Mouse (Mus musculus): ENCODE measurements around the gene Gm19935. TPM values are rescaled to one million over a fixed set of nuclear protein-coding genes. Genes with fewer than 3 reads are reported as not detected.
A peak's percentile ranks its signal among the peaks of the same experiment; 100 is the strongest.

The Gm19935 gene
- not detected for total RNA-seq (2021)
- long read RNA-seq, experiment 1: 0 reads
- long read RNA-seq, experiment 2: 0 reads

DNA sequence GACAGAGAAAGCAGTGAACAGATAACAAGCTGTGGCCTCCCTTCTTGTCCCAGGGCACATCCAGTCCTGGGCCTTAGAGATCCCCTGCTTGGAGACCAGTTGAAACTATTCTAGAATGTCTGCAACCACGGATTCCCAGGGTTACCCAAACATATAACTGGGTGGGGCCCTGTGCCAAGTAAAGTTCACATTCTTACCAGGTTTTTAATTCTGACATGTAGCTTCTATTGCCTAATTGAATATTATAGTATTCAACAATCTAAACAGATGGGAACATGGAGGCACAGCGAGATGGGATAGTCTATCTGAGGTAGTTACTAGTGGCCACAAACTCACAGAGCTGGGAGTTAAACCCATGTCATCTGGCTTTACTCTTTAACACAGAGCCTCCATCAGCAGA is at the start of gene Gm19935:
Gm19935 (minus strand) TSS at position 101 of the 400 bp plus-strand sequence.
- no peak for DNase-seq

DNA sequence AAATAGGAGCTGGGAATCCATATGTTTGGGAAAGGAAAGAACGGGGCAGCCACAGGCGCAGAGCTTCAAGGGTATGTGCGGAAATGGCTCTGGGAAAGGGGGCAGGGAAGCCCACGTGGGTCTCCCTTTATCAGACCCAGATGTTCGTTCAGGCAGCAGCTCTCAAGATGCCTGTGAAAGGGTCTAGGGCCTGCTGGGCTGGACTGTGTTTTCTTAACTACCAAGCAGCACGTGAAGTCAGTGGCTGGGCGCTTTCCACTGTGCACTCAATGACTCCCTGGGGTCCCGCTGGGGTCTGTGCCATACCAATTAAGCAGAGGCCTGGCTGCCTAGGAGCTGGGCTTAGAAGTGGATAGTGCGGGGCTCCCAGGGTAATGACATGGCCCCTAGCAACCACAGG is 44.8 kb upstream of the Gm19935 start:
- DNase-seq: peak; percentile 88

More for the DNA sequence above, at the start of gene Gm19935:
- intact Hi-C loops (cut with DNase I; ENCODE audit: low total_unique reads): no loop called here

DNA sequence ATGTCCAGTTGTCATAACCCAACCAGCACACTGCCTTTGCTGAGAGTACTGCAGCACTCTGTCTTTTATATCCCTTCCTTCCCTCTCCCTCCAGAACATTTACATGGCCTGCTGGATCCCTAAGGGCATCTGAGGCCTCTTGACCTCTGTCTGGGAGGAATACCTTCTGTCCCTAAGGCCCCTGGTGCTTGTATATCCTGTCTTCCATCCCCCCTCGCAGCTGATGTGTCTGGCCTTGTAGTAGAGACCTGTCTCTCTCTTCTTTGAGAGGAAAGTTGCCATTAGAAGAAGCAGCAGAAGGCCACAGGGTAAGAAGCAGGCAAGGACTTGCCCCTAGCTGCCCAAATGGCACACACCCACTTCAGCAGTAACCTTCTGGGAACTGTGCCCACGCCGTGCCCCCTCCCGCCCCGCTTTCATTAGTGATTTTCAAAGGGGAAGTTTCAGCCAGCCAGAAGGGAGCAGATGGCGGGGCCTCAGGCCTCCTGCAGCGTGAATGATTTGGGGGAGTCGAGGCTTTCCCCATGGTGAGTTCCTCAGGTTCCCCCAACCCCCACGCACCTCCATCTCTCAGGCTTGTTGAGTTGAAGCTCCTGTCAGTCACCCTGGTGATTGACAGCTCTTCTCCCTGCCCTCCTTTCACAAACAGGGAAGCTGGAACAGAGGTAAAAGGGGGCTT is 44.2 kb upstream of the Gm19935 start:
- intact Hi-C loops (cut with DNase I; ENCODE audit: low total_unique reads): no loop called here
- DNase-seq: peak; percentile 41

More for the DNA sequence above, 44.8 kb upstream of the Gm19935 start:
- intact Hi-C loops (cut with DNase I; ENCODE audit: low total_unique reads): no loop called here

DNA sequence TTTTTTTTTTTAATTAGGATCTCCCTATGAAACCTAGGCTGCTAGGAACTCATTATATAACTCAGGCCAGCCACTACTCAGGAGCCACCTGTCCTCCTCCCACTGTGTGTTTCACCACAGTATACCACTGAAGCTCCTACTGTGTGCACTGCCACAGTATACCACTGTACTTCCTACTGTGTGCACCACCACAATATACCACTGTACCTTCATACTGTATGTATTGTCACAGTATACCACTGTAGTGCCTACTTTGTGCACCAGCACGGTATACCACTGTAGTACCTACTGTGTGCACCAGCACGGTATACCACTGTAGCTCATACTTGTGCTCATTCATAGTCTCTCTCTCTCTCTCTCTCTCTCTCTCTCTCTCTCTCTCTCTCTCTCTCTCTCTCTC is 40.9 kb upstream of the Gm19935 start:
- DNase-seq: no peak

DNA sequence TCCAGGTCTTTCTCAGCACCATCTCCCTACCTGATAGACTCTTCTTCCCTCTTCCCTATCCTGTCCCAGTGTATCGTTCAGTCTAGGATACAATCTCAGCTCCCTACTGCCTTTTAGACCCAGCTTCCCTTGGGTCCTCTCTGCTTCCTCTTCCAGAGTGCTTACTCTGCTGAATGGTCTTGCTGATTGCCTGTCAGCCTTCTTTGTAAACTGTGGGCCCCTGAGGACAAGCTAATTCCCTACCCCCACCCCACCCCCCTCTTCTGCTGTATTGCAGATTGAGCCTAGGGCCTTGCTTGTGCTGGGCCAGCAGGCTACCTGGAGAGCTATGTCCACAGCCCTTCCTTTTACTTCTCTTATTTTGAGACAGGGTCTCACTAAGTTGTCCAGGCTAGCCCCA is 39.8 kb upstream of the Gm19935 start:
- intact Hi-C loops (cut with DNase I; ENCODE audit: low total_unique reads): no loop called here
- no peak for DNase-seq

More for the DNA sequence above, 40.9 kb upstream of the Gm19935 start:
- intact Hi-C loops (cut with DNase I; ENCODE audit: low total_unique reads): no loop called here

DNA sequence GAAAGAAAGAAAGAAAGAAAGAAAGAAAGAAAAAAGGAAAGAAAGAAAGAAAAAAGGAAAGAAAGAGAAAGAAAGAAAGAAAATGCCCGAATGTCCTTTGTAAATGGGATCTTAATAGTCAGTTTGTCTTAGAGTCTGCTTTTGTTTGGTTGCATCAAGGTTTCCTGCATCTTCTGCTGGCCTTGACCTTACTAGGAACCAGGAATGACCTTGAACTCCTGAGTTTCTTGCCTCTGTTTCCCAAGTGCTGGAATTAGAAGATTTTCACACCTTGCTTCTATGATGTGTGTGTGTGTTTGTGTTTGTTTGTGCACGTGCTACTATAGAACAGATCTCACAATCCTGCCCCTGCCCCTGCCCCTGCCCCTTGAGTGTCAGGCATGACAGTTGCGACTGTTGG is 39.0 kb upstream of the Gm19935 start:
- no peak for DNase-seq
- intact Hi-C loops (cut with DNase I; ENCODE audit: low total_unique reads): no loop called here

DNA sequence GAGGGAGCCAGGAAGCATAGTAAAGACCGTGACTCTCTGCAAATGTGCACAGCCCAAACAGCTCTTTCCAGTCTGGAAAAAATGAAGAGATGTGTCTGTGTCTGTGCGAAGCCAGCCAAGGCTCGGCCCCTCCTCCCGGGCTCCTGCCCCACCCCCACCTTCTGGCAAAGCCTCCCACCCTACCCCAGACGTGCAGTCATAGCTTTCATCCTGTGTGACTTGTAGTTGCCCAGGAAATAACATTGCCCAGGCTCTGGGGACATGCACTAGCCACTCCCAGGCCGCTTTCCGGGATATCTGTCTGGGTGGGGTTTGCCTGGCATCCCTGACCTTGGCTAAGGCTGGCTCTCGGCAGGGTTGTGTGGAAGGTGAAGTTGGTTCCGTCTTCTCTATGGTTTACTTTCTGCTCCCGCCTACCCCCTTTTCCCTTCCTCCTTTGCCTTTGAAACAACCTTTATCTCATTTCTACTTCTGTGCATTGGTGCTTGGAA is 37.5 kb upstream of the Gm19935 start:
- DNase-seq: no peak
- intact Hi-C loops (cut with DNase I; ENCODE audit: low total_unique reads): no loop called here

DNA sequence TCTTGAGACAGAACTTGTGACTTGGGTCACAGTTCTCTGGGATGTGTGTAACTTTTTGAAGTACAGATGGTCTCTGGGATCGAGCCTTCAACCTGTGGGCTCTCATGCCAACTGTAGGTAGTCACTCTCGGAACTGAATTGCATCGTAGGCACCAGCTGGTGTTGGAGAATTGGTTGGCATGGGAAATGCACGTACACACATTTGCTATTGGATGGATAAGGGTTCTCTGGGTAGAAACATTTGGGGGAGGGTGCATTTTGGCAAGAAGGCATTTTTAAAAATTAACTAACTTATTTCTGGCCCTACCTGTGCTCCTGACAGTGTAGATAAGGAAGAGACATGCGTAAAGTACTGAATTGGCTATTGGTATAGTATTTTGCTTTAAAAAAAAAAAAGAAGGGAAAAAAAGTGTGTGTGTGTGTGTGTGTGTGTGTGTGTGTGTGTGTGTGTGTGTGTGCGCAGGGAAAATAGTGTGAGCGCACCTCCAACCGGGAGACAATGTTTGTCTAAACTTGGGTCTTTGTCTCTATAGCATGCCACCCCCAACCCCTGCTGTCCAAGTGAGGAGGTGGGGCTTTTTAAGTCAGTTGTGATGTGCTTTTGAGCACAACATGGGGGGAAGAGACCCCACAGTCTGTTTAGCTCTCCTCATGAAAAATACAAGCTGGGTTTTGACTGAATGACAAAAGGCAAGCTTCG is 36.9 kb upstream of the Gm19935 start:
- intact Hi-C loops (cut with DNase I; ENCODE audit: low total_unique reads): no loop called here
- DNase-seq: no peak

DNA sequence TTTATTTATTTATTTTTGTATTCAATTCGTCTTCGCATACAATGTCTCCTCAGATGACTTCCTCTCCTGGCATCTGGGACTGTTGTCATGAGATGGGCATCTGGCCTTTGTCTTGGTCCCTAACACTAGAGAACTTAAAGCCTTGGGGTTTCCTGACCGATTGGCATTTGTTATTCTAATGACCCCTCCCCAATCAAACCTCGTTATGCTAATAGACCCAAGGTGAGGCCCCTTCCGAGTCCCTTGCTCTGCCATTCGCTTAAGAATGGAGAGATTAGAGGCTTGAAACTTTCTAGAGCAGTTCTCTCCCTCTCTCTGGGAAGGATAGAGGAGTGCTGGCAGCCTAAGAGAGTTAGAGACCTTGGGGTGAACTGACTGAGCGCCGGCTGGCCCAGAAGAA is 34.4 kb upstream of the Gm19935 start:
- DNase-seq: no peak
- intact Hi-C loops (cut with DNase I; ENCODE audit: low total_unique reads): no loop called here

DNA sequence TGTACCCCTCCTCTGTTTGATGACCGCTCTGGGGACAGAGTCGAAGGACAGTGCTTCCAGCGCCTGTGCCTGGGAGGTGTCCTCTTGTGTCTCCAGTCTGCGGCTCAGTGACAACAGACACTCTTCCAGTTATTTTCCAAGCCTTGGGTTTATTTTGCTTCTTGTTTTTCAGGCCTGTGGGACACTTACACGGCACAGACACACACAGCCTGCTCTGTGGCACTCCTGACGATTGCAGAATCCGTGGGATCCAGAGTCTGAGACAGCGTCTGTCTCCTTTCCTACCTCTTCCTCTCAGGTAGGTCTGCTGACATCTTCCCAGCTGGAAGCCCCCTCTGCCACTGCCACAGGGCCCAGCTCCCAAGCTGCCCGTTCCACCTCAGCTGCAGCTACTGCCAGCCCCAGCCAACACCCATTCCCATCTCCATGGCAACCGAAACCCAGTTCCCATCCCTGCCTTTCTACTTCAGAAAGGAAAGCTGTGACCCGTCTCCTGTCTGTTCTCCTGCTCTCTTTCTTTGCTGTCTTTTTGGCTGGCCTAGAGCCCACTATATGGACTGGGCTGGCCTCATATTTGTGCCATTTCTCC is 32.4 kb upstream of the Gm19935 start:
- intact Hi-C loops (cut with DNase I; ENCODE audit: low total_unique reads): no loop called here
- no peak for DNase-seq

DNA sequence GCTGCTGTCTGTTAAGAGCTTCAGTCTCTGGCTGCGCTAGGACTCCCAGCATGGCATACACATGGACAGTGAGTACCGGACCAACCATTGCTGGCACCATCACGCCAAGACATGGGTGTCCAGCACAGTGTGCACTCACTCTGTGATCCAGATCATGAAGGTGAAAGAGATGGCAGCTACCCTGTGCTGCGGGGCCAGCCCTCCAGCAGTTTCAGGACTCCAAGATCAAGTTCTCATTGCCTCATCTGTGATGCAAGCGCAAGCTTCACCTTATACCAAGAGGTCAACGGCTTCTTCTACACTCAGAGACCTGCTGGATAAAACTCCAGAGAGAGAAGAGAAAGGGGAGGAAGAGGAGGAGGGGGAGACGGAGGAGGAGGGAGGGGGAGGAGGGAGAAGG is 30.8 kb upstream of the Gm19935 start:
- no peak for DNase-seq
- intact Hi-C loops (cut with DNase I; ENCODE audit: low total_unique reads): no loop called here

DNA sequence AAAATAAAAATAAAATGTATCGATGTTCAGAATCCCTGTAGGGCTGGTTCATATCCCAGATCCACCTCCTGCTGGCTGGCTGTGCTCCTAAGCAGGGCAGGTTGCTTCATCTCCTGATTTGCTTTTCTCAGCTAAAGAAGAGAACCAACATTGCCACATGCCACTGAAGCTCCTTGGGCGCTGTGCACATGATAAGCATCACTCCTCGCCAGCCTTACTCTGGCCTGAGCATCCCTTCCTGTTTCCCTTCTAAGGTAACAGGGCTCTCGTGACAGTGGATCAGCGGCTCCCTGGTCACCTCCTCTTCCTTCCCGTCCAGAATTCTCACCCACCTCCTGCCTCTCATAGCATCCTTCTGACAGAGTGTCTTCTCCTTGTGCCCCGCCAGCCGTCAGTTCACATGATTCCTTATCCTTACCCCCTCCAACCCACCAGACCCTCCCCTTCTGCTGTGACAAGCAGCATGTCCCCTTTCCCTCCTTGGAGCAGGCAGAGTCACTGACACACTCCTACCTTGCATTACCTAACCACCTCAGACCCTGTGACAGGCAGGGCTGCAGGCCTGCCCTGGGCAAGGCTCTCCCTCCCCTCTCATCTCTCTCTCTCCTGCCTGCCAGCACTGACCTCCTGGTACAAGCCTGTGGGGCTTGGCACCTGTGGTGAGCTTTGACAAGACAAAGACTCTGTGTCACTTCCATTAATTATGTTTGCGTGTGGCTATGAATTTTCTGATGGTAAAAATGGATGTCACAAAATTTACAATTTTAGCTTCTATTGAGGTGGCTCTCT is 27.2 kb upstream of the Gm19935 start:
- DNase-seq: no peak
- intact Hi-C loops (cut with DNase I; ENCODE audit: low total_unique reads): no loop called here

DNA sequence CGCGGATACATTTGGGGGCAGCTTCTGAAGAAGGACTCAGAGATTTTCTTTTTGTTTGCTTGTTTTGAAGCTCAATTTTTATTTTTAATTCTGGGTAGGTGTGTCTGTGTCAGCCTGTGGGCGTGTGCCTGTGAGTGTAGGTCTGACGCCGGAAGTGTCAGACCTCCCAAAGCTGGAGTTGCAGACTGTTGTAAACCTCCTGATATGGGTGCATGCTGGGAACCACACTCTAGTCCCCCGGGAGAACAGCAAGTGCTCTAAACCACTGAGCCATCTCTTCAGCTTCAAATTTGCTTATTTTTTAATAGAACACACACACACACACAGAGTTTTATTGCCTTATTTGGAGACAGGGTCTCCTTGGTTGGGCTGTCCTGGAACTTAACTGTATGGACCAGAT is 25.9 kb upstream of the Gm19935 start:
- no peak for DNase-seq
- intact Hi-C loops (cut with DNase I; ENCODE audit: low total_unique reads): no loop called here

DNA sequence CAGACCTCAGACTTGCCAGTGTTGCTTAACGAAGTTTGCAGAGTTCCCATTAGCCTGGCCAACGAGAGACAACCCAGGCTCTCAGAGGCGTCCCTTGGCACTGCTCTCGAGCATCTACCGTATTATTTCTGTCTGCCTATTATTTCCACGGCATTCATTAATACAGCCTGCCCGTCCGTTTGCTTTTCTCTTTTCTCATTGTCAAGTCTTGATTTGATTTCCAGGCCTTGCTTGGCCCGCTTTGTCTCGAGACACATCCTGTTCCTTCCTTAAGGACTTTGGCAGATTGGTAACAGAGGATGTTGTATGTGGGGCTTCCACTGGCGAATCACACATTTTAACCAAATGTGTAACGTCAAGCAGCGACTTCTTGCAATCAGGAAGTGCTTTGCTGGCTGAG is 24.1 kb upstream of the Gm19935 start:
- DNase-seq: peak; percentile 39
- intact Hi-C loops (cut with DNase I; ENCODE audit: low total_unique reads): no loop called here

DNA sequence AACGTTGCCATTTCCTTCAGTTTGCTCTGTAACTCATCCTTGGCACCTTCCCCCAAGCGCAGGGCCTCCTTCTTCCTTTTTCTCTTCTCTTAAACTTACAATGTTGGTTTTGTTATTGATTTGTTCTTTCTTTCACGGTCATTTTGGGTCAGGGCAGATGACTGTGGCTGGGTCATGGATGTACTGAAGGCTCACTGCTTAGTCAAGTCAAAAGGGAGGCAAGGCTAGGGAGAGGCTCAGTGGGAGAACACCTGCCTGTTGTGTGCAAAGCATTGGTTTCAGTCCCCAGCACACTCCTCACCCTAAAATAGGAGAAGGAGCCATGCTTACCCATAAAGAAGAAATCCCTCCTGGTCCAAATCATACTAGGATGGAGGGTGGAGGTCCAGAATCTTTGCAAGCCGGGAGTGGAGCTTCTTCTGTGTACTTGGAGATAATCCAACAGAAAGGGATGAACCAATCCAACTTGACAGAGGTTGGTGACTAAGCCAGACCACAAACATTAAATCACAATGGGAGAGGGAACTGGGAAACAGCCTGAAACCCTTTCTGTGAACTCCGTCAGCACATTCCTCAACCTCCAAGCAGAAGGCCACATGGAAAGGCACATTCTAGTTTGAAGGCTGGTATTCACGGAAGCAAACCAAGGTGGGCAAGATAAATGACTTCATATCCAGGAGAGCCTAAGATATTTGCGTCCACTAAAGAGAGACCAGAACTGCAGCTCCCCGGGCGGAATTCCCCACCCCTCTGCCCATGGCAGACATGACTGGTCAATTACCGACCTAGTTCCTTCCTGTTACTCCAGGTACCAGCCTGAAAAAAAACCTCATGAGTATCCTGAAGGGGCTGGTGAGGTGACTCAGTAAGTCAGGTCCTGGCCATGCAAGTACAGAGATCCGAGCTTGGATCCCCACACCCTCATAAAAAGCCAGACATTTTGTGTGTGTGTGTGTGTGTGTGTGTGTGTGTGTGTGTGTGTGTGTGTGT is 22.8 kb upstream of the Gm19935 start:
- intact Hi-C loops (cut with DNase I; ENCODE audit: low total_unique reads): no loop called here
- no peak for DNase-seq

DNA sequence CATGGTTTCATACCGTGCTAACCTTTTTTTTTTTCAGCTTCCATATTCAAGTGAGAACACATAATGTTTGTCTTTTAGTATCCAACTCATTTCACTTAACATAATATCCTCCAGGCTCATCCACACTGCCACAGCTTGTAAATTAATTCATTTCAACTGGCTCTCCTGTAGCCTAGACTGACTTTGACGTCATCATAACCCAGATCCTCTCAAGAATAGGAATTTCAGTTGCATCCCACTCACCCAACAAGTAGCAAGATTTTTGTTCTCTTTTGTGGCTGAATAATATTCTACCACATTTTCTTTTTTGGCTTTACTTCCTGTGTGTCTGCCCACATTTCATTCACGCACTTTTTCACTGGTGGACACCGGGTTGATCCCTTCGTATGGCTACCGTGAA is 20.2 kb upstream of the Gm19935 start:
- no peak for DNase-seq
- intact Hi-C loops (cut with DNase I; ENCODE audit: low total_unique reads): no loop called here

DNA sequence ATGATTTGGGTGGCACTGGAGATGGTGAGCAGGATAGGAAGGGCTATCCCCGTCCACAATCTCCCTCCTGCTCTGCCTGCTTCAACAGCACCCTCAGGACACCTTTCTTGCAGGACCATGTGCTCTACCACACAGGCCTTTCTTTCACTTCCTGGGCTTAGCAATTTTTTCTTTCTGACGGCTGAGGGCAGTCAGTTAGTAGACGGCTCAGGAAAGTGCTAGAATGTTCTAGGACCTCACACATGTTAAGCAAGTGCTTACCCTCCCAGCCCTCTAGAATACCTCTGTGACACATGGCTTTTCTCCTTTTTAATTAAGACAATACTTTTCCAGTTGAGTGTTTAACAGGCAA is 17.1 kb upstream of the Gm19935 start:
- intact Hi-C loops (cut with DNase I; ENCODE audit: low total_unique reads): loop anchor here (5.0 kb wide), 1 partner anchor 43 kb away; no protein-coding TSS in a partner anchor
- no peak for DNase-seq

DNA sequence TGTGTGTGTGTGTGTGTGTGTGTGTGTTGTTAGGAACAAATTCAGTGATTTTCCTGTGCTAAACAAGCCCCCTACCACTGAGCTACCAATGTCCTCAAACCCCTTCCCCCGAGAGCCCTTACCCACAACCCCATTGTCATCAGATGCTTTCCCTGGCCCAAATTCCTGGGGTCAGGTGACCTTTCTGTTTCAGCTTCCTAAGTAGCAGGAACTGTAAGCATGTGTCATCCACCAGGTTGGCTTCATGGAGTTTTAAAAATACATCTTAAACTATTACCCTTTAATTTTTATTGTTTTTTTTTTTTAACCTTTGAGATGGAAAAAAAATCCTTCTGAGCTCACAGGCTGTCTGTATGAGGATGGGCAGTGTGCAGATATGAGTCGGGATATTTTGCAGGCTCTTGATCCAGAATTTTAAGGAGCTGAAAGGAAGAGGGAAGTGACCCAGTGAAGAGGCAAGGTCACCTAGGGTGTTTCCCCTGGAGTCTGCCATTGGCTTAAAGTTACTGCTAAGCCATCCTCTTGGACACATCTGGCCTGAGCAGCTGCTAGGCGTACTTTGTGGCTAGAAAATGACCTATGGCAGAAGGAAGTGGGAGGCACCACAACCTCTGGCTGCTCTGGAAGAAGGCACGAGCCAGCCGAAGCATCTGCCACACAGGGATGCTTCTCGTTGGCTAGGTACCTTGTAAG is 16.6 kb upstream of the Gm19935 start:
- intact Hi-C loops (cut with DNase I; ENCODE audit: low total_unique reads): loop anchor here (5.0 kb wide), 1 partner anchor 44 kb away; no protein-coding TSS in a partner anchor
- DNase-seq: peak; percentile 31

Data from gastrocnemius, postnatal 14 days (tissue).